In the genomic region with DNA sequence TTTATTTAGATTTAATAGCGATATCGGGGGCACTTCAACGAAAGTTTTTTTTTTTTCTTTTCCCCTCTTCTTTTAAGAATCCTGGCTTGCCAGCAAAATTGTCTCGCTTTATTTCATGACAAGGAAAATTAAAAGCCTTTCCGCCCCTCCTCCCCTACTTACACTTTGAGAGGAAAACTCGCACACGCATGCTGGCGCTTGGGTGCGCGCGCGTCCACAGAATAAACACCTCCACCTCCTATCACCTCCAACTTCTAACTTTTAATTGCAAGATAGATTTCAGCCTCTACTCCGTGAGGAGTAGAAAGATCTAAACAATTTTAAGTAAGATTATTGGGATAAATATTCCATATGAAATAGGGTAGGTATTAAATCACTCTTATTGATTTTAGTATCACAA, we compare ENCODE assay signal across 8 mouse cellular contexts. TPM values are rescaled to one million over a fixed set of nuclear protein-coding genes. Genes with fewer than 3 reads are reported as not detected.
A peak's percentile ranks its signal among the peaks of the same experiment; 100 is the strongest.
DNase-seq lines count a peak whose midpoint lies in the region; ATAC-seq lines count a peak whose summit lies in the region.

No protein-coding gene starts in this region.

- ATAC-seq in CD4-positive, CD25-positive, alpha-beta regulatory T cell, adult 4 months, result no peak
- ATAC-seq in hindbrain, embryonic 12.5 days (ENCODE audit: low FRiP score), result no peak
- no peak for ATAC-seq in midbrain, embryonic 12.5 days (ENCODE audit: low FRiP score, low read depth)

- under 1% methylated on average over 13 of the region's 13 CpGs for WGBS in hindbrain, embryonic 12.5 days
- WGBS in midbrain, embryonic 12.5 days, result under 1% methylated on average over 13 of the region's 13 CpGs

- peak overlapping the region; percentile 96 for H3K9ac ChIP-seq in hindbrain, embryonic 12.5 days
- H3K9ac ChIP-seq in midbrain, embryonic 12.5 days (replicated peaks), result peak overlapping the region; percentile 100

- H3K4me1 ChIP-seq in hindbrain, embryonic 12.5 days, result peaks cover 48% of the 10 kb centered on the region
- peaks cover 55% of the 10 kb centered on the region for H3K4me1 ChIP-seq in midbrain, embryonic 12.5 days

- peaks cover 12% of the 10 kb centered on the region; the same call in 1 of the 2 replicates for H3K27me3 ChIP-seq in hindbrain, embryonic 12.5 days
- H3K27me3 ChIP-seq in midbrain, embryonic 12.5 days, result peaks cover 18% of the 10 kb centered on the region

- peak overlapping the region; percentile 99 for H3K27ac ChIP-seq in hindbrain, embryonic 12.5 days
- peak overlapping the region; percentile 99 for H3K27ac ChIP-seq in midbrain, embryonic 12.5 days (replicated peaks)

- peaks cover 23% of the 10 kb centered on the region for H3K36me3 ChIP-seq in hindbrain, embryonic 12.5 days
- peaks cover 27% of the 10 kb centered on the region for H3K36me3 ChIP-seq in midbrain, embryonic 12.5 days

- peak overlapping the region; percentile 97 for H3K4me3 ChIP-seq in hindbrain, embryonic 12.5 days
- H3K4me3 ChIP-seq in midbrain, embryonic 12.5 days, result peak overlapping the region; percentile 76

- peak; percentile 43 for DNase-seq in CD4-positive, CD25-positive, alpha-beta regulatory T cell, adult 2 months (ENCODE audit: low read depth, low spot score)
- DNase-seq in NIH3T3 (ENCODE audit: low read depth), result peak; percentile 60
- DNase-seq in cerebellum, postnatal 4 days (ENCODE audit: low spot score in 2 of 2), result no peak
- no peak for DNase-seq in left cerebral cortex, adult 9 months (ENCODE audit: low spot score in 2 of 2)
- DNase-seq in urinary bladder, postnatal 14 days (ENCODE audit: low spot score), result no peak

- H3K4me2 ChIP-seq in hindbrain, embryonic 12.5 days (replicated peaks), result peak overlapping the region; percentile 99
- H3K4me2 ChIP-seq in midbrain, embryonic 12.5 days (replicated peaks), result peak overlapping the region; percentile 99

- no peaks in the 10 kb centered on the region for H3K9me3 ChIP-seq in hindbrain, embryonic 12.5 days (replicated peaks)
- H3K9me3 ChIP-seq in midbrain, embryonic 12.5 days, result no peaks in the 10 kb centered on the region

RNA-seq across cellular contexts. Expression of gene Mn1, which starts 1.1 kb away (rescaled TPM):
- polyA plus RNA-seq in CD4-positive, CD25-positive, alpha-beta regulatory T cell, adult 4 months (2017; shearing (Covaris generic)), result not detected
- 61.0 and 62.7 TPM in 2 replicates for polyA plus RNA-seq in hindbrain, embryonic 12.5 days (2016; fragmentation: Nextera tagmentation; extraction: Ambion mirVana)
- polyA plus RNA-seq in midbrain, embryonic 12.5 days (2016; fragmentation: Nextera tagmentation; extraction: Ambion mirVana), result 55.9 and 61.8 TPM in 2 replicates

Comparison
In these comparisons a context has a peak if more than half of its experiments do, and no peak if none do; other contexts are left out.
1. DNase-seq: peak in CD4-positive, CD25-positive, alpha-beta regulatory T cell, adult 2 months (single experiment) and NIH3T3 (single experiment); none in cerebellum, postnatal 4 days (0 of 2), left cerebral cortex, adult 9 months (0 of 2) and urinary bladder, postnatal 14 days (single experiment).
2. RNA of gene Mn1, which starts 1.1 kb away (polyA plus RNA-seq): 61.0 to 62.7 TPM in hindbrain, embryonic 12.5 days and 55.9 to 61.8 TPM in midbrain, embryonic 12.5 days; not detected in CD4-positive, CD25-positive, alpha-beta regulatory T cell, adult 4 months; every median in the first group is over 10 times any median in the second.